Mouse (Mus musculus) cerebellum, adult 2 months (tissue): Measurements from ENCODE around the gene Ppil6.

Experiments
- CTCF ChIP-seq: fragments of 200-500 bp; IDR thresholded peaks from 2 replicates; pipeline ENCODE4 v1.5.1; 2011; ENCODE audit warnings: low read depth, mild to moderate bottlenecking, control low read depth, low read length, moderate library complexity, borderline replicate concordance; ENCODE audit not compliant: insufficient read depth
- POLR2A ChIP-seq: fragments of 200-500 bp; IDR thresholded peaks from 2 replicates; pipeline ENCODE4 v1.6.1; 2011; ENCODE audit warnings: low read length, control low read depth, borderline replicate concordance; ENCODE audit not compliant: insufficient read depth

DNA sequence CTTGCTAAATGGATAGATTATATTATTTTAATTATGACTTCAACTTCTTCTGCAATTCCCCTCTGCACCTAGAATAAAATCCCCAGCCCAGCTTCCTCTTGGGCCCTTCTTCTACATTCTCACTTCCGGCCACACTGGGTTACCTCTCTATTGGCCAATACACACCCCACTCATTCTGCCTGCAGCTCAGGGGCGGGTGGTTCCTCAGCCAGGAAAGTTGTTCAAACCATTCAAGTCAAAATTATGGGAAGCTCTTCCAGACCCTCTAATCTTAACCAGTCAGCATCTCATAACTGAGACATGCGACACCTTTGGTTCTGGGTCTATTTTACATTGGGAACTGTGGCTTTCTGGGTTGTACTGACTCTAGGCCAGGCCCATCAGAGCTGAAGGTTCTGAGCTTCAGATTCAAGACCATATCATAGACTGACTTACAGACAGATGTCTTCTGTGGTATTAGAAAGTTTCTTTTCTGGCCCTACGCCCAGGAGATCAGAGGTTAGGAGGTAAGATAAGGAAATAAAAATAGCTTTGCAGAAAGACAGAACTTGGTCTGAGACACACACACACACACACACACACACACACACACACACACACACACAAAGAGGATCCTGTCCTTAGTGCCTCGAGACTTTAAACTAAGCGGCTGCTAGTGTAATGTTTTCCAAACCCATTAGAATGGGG is 16.3 kb upstream of the Ppil6 start:
- TF ChIP-seq CTCF (no peak), POLR2A (no peak)
